Mouse (Mus musculus) kidney, embryonic 15.5 days (tissue): ENCODE results near the gene Thada. TPM values are rescaled to one million over a fixed set of nuclear protein-coding genes. Genes with fewer than 3 reads are reported as not detected.

Experiments used
- ATAC-seq: fragments of 200-750 bp; cut with Nextera tagmentation; replicated peaks from 2 replicates; pipeline ENCODE4 v1.8.0; 2017; ENCODE audit warnings: moderate TSS enrichment; ENCODE audit not compliant: low FRiP score
- H3K27ac ChIP-seq: fragments of 300-500 bp; sonication (generic); 2 replicates; pipeline ENCODE4 v1.5.1; 2015; ENCODE audit warnings: mild to moderate bottlenecking, inconsistent platforms
- H3K27me3 ChIP-seq: fragments of 300-500 bp; sonication (generic); 2 replicates; pipeline ENCODE4 v1.6.1; 2015; ENCODE audit warnings: inconsistent platforms
- H3K36me3 ChIP-seq: fragments of 300-500 bp; sonication (generic); 2 replicates; pipeline ENCODE4 v1.6.1; 2015; ENCODE audit warnings: inconsistent platforms
- H3K4me1 ChIP-seq: fragments of 300-500 bp; sonication (generic); 2 replicates; pipeline ENCODE4 v1.6.1; 2015; ENCODE audit warnings: inconsistent platforms
- H3K4me2 ChIP-seq: fragments of 300-500 bp; sonication (generic); 2 replicates; pipeline ENCODE4 v1.6.1; 2015; ENCODE audit warnings: moderate library complexity, mild to moderate bottlenecking, inconsistent platforms
- H3K4me3 ChIP-seq: fragments of 300-500 bp; sonication (generic); replicated peaks from 2 replicates; pipeline ENCODE4 v1.5.1; 2015; ENCODE audit warnings: mild to moderate bottlenecking, inconsistent platforms
- H3K9ac ChIP-seq: fragments of 300-500 bp; sonication (generic); 2 replicates; pipeline ENCODE4 v1.6.1; 2015; ENCODE audit warnings: mild to moderate bottlenecking, inconsistent platforms
- H3K9me3 ChIP-seq: fragments of 300-500 bp; sonication (generic); replicated peaks from 2 replicates; pipeline ENCODE4 v1.6.1; 2016; ENCODE audit warnings: inconsistent platforms
- WGBS: fragments of 180-500 bp; shearing (Covaris S2); methylation state at CpG from one replicate; pipeline ENCODE4 v1.1.7; 2015; ENCODE audit warnings: mixed read lengths; 5-methylcytosine and 5-hydroxymethylcytosine counted together
- polyA plus RNA-seq: library from polyadenylated mRNA; unstranded; fragments of >200 nt; fragmentation: Nextera tagmentation; extraction: Ambion mirVana; gene quantifications from 2 replicates; pipeline ENCODE4 v1.2.1, GENCODE M21; 2015

Gene Thada
- polyA plus RNA-seq, 1 experiment from 2014 or later, result 10.4 TPM

DNA sequence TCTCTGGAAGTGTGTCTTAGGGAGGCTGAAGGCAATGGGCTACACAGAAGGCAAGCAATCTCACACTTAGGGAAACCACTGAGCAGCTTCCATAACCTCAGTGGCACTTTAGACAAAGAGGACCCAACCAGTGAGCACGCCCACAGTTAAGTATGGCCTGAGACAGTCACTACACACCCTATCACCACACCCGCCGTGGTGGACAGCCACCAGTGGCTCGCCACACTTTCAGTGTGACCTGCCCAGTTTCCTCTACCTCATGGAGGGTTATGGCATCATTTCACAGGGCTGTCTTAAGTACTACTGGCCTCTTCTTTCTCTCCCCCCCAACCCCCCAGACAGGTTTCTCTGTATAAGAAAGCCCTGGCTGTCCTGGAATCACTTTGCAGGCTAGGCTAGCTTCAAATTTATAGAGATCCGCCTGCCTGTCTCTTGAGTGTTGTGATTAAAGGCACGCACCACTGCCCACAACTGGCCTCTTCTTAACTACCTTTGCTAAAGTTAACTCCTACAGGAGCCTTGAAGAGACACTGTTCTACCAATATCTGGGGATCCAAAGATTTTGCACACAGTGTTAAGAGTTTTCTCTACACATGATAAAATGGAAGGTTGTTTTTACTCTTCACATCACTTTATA lies 194.3 kb downstream of the Thada start:
- H3K4me2 ChIP-seq, result no peak overlapping the region
- H3K27me3 ChIP-seq, result no peaks in the 10 kb centered on the region
- 55% methylated on average over 6 of the region's 6 CpGs for WGBS
- no peaks in the 10 kb centered on the region for H3K9me3 ChIP-seq
- H3K36me3 ChIP-seq, result no peaks in the 10 kb centered on the region; the same call in 1 of the 2 replicates
- peak overlapping the region; percentile 79 for H3K27ac ChIP-seq
- H3K9ac ChIP-seq, result no peak overlapping the region
- peak; percentile 73 for ATAC-seq
- peaks cover 59% of the 10 kb centered on the region for H3K4me1 ChIP-seq
- no peak overlapping the region for H3K4me3 ChIP-seq

DNA sequence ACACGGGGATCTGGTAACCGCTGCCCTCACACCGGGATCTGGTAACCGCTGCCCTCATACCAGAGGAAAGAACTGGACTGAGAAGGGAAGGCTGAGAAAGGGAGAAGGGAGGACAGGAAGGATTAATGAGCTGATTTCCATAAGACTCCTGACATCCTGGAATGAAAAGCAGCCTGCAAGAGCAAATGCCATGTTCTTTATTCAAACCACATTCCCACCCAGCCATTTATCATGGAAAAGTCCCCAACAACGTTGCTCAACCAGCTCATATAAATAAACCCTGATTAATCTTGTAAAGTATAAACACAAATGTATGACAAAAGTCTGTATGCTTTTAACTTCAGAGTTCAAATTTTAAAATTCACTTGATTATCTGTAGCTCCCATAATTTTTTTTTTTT lies 196.3 kb downstream of the Thada start:
- no peak for ATAC-seq
- Histone ChIP-seq H3K4me2 (no peak overlapping the region), H3K4me3 (no peak overlapping the region), H3K9me3 (no peaks in the 10 kb centered on the region), H3K4me1 (peaks cover 70% of the 10 kb centered on the region), H3K27me3 (no peaks in the 10 kb centered on the region), H3K9ac (no peak overlapping the region), H3K27ac (peak overlapping the region; percentile 79), H3K36me3 (no peaks in the 10 kb centered on the region; the same call in 1 of the 2 replicates)
- 42% methylated on average over 5 of the region's 5 CpGs for WGBS

DNA sequence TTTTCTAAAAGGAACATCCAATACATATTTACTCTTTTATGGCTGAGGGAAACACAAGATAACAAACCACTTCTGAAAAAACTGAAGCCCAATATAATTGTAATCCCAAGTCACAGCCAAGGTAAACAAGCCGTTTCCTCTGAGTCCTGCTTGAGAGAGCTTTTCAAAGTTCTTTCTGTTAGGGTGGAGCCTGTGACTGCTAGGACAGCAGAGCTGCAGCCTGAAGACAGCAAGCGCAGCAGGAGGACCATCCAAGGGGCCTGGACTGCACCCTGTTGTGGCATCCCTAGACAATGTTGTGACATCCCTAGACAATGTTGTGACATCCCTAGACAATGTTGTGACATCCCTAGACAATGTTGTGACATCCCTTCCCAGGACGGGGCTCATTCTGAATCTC lies 197.6 kb downstream of the Thada start:
- H3K9me3 ChIP-seq, result no peaks in the 10 kb centered on the region
- 51% methylated on average over 3 of the region's 3 CpGs for WGBS

DNA sequence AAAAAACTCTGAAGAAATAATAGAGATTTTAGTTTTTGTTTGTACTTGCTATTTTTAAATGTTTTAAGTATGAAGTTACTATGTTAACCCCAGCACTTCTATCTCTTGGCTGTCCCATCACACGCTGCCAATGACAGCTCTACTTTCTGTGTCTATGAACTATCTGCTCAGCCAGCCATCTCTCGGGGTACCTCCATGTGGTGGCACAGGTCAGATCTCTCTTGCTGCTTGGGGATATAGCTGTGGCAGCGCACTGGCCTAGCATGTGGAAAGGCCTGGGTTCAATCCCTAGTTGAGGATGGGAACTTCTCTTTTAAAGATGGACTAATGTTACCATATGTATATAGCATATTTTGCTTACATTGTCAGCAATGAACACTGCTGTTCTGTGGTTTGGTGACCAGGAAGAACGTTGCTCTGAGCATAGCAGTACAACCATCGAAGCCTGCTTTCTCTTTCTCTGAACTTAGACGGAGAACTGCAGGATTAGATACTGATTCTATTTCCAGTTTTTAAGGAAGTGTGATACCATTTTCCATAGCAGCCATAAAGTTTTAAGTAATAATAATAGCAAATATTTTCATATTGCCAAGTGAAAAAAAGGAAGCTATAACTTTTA lies 198.4 kb downstream of the Thada start:
- Histone ChIP-seq H3K9ac (no peak overlapping the region), H3K27me3 (no peaks in the 10 kb centered on the region), H3K27ac (peak overlapping the region; percentile 58), H3K36me3 (no peaks in the 10 kb centered on the region; the same call in 1 of the 2 replicates), H3K4me2 (no peak overlapping the region), H3K4me1 (peaks cover 63% of the 10 kb centered on the region), H3K9me3 (no peaks in the 10 kb centered on the region), H3K4me3 (no peak overlapping the region)
- WGBS, result 90% methylated on average over 6 of the region's 6 CpGs
- no peak for ATAC-seq

More for the DNA sequence above, 197.6 kb downstream of the Thada start:
- peak overlapping the region; percentile 84 for H3K27ac ChIP-seq
- H3K27me3 ChIP-seq, result no peaks in the 10 kb centered on the region
- peaks cover 71% of the 10 kb centered on the region for H3K4me1 ChIP-seq
- H3K4me2 ChIP-seq, result no peak overlapping the region
- H3K9ac ChIP-seq, result no peak overlapping the region
- H3K4me3 ChIP-seq, result no peak overlapping the region
- H3K36me3 ChIP-seq, result no peaks in the 10 kb centered on the region; the same call in 1 of the 2 replicates
- ATAC-seq, result no peak

DNA sequence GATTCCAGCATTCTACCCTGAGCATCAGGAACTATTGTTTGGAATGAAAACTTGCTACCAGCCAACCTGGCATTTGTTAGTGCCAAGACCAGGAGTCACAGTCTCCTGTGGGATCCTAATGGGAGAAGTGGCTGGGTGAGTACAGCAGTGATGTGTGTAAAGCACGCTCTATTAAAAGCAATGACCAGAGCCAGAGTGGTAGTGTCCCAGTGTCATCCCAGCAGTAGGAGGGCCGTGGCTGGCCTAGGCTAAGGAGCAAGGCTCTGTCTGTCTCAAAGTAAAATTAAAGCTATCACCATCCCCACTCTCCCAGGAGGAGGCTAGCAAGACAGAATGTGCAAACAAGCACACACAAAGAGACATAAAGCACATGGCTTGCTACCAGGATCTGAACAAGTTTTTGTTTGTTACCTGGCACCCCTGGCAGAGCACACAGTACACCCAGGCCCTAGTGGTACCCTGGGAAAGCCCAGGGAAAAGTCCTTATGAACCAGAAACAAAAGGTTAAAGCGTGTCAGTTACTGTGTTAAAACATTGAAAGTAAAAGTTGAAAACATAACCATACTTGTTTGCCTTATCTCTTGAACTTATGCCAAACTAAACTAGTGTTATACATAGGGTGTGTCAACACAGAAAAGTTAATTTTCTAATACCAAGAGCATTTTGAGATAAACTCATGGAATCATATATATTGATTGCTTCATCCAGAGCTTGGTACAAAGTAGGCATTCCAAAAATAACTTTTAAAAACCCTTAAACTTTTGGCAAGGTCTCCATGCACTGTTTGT lies 199.7 kb downstream of the Thada start:
- Histone ChIP-seq H3K9ac (no peak overlapping the region), H3K4me3 (no peak overlapping the region), H3K4me1 (peaks cover 57% of the 10 kb centered on the region), H3K27ac (peak overlapping the region; percentile 90), H3K4me2 (no peak overlapping the region), H3K27me3 (no peaks in the 10 kb centered on the region), H3K36me3 (no peaks in the 10 kb centered on the region; the same call in 1 of the 2 replicates), H3K9me3 (no peaks in the 10 kb centered on the region)
- peak; percentile 34; the same call in 1 of the 2 replicates for ATAC-seq
- 44% methylated on average over 3 of the region's 3 CpGs for WGBS

DNA sequence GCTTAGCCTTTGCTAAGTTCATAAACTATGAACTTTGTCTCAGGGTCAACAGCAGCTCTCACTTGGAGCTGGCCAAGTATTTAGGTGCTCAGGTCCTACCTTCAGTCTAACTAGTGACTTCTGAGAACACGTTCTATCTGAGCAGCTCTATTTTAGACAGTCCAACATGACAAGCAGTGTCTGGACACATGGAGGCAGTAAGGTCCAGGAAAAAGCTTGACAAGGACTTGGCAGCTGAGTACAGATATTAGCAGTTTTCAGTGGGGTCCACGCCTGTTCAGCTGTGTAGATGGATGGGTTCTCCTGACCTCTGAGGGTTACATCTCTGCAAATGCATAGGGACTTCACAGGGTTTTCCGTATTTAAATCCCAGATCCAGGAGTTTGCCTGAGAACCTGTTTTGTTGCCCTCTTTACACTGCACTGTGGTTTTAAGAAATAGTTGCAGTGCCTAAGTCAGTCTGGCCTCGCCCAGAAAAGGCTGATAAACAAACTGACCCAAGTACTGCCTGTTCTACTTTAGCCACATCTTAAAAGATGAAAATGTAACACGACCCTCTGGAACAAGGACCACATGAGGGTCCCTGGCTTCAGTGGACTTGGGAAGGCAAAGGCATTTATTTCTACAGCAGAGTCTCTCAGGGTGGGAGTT lies 200.4 kb downstream of the Thada start:
- ATAC-seq, result no peak
- no peak overlapping the region for H3K4me3 ChIP-seq
- H3K4me2 ChIP-seq, result no peak overlapping the region
- no peaks in the 10 kb centered on the region for H3K9me3 ChIP-seq
- WGBS, result 37% methylated on average over 5 of the region's 5 CpGs
- peaks cover 56% of the 10 kb centered on the region for H3K4me1 ChIP-seq
- H3K27me3 ChIP-seq, result no peaks in the 10 kb centered on the region
- no peaks in the 10 kb centered on the region; the same call in 1 of the 2 replicates for H3K36me3 ChIP-seq
- H3K9ac ChIP-seq, result no peak overlapping the region
- H3K27ac ChIP-seq, result peak overlapping the region; percentile 90

DNA sequence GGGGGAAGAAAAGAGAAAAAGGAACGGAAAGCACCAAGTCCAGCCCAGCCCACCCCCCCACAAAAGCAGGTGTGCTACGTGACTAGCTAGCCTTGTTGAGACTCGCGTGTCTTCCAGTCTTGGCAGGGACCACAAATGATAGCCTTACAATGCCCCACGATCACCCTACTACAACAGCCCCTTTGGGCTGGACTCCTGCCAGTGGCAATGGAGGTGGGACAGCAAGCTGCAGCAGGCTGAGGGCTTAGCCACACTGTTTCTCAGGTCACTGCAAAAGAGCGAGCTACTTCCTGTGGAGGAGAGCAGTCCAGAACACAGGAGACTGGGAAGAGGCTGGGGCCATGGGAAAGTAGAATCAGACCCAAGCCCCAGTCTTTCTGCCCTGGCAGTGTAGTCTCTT lies 201.7 kb downstream of the Thada start:
- Histone ChIP-seq H3K4me3 (no peak overlapping the region), H3K27ac (peak overlapping the region; percentile 90), H3K4me1 (peaks cover 61% of the 10 kb centered on the region), H3K9ac (no peak overlapping the region), H3K36me3 (no peaks in the 10 kb centered on the region), H3K27me3 (no peaks in the 10 kb centered on the region), H3K4me2 (no peak overlapping the region), H3K9me3 (no peaks in the 10 kb centered on the region)
- WGBS, result 59% methylated on average over 6 of the region's 6 CpGs
- ATAC-seq, result no peak

DNA sequence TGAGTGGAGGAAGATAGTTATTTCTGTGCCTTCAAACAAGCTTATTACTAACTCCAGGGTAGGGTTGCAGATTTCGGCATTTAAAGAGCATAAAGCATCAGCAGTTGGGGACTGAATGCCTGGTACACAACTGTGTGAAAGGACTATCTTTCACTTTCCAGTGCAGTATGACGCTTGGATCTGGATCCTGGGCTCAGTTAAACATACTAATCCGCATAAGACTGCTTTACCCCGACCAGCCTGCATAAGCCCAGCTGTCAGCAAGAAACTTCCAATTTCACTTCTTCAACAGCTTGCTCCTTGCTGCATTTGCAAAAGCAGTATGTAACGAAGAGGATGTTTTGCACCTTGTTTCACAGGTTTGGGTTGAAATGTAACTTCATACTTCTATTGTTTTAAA lies 202.4 kb downstream of the Thada start:
- Histone ChIP-seq H3K27ac (no peak overlapping the region), H3K36me3 (no peaks in the 10 kb centered on the region), H3K27me3 (no peaks in the 10 kb centered on the region), H3K4me1 (peaks cover 66% of the 10 kb centered on the region), H3K4me3 (no peak overlapping the region), H3K9ac (no peak overlapping the region), H3K9me3 (no peaks in the 10 kb centered on the region), H3K4me2 (no peak overlapping the region)
- 91% methylated on average over 5 of the region's 5 CpGs for WGBS
- no peak for ATAC-seq

DNA sequence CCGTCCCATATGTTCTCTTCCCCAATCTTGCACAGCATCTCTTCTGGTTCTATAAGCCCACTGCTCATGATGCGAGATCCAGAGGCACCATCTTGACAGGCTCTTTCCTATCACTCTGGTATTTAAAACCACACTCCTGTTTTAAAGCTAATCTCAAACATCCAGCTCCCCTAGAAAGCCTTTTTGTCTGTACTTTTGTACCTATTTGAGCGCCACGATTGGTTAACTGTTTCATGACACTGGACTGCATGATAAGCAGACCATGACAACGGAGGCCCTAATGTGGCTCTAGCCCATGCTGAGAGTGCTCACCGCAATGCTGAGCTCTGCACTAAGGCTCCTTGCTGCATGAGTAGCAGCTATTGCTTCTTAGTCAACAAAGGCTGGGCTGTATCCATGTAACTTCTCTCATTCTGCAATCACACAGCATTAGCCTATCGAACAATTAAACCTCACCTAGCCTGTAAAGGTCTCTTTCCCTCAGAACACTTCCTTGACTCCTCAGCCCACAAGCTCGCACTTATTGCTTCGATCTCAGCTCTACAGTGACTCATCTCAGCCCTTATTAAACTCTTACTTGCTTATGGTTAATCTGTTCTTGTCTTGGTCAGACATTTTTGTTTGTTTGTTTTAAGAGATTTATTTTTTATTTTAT lies 203.6 kb downstream of the Thada start:
- Histone ChIP-seq H3K9me3 (no peaks in the 10 kb centered on the region), H3K4me1 (peaks cover 70% of the 10 kb centered on the region), H3K36me3 (no peaks in the 10 kb centered on the region), H3K27me3 (no peaks in the 10 kb centered on the region), H3K4me3 (no peak overlapping the region), H3K4me2 (no peak overlapping the region), H3K9ac (no peak overlapping the region), H3K27ac (peak overlapping the region; percentile 9; the same call in 1 of the 2 replicates)
- no peak for ATAC-seq
- 83% methylated on average over 9 of the region's 9 CpGs for WGBS

DNA sequence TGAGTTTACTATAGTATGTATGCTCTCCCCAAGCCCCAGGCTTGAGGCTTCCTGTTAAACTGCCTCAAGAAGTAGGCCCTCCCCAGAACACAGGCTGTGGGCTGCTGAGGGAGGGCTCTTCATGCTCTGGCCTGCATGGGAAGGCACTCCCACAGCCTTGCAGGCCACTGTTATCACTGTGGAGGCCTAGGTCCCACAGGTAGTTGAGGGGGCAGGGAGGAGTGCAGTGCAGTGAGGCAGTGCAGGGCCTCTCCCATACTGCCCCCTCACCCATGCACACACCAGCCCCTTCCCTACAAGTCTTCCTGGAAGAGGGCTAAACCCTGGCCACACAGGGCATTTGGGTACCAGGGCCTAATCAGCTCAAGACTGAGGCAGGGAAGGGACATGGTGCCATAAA lies 205.0 kb downstream of the Thada start:
- H3K4me1 ChIP-seq, result peaks cover 73% of the 10 kb centered on the region
- ATAC-seq, result peak; percentile 46; the same call in 1 of the 2 replicates

DNA sequence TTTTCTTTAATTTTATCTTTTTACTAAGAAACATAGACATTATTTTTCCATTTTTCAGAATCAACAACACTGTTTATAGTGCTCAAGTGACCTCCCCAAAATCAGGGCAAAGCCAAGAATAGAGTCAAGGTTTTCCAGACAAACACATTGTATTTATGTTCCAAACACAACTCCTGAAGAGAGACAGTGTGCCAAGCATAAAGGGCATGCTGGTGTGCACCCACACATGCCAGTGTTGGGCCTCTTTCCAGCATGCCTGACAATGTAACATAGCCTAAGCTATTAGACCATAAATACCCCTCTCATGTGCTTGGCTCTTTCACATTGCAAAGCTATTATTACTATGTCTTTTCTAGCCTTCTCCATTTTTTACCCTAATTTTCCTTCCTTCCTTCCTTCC lies 205.8 kb downstream of the Thada start:
- Histone ChIP-seq H3K9ac (no peak overlapping the region), H3K4me2 (no peak overlapping the region), H3K36me3 (no peaks in the 10 kb centered on the region), H3K4me1 (peaks cover 73% of the 10 kb centered on the region), H3K27me3 (no peaks in the 10 kb centered on the region), H3K27ac (no peak overlapping the region), H3K9me3 (no peaks in the 10 kb centered on the region), H3K4me3 (no peak overlapping the region)
- ATAC-seq, result no peak

More for the DNA sequence above, 205.0 kb downstream of the Thada start:
- H3K27me3 ChIP-seq, result no peaks in the 10 kb centered on the region
- H3K36me3 ChIP-seq, result no peaks in the 10 kb centered on the region
- no peaks in the 10 kb centered on the region for H3K9me3 ChIP-seq
- H3K27ac ChIP-seq, result peak overlapping the region; percentile 64
- H3K4me2 ChIP-seq, result no peak overlapping the region
- H3K4me3 ChIP-seq, result no peak overlapping the region
- H3K9ac ChIP-seq, result no peak overlapping the region
